Mouse (Mus musculus): ENCODE data around the gene Acbd5.

DNA sequence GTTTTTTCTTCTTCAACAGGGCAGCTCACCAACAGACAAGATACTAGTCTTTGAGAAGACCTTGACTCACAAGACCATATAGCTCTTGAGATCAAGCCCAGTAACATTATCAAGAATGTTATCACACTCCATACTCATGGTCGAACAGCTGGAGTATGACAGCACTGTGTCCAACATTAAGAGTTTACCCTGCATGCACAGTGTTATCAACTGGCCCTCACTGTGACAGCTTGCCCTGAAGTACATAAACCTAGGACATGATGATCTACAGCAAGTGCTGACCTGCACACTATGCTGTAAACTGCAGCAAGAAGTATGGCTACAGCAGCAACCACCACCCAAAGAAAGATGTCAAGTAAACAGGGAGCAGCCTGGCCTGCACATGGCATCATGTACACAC is 41.6 kb upstream of the Acbd5 start:
- TF ChIP-seq GATA1 (IDR thresholded peaks at IDR 0.05; ENCODE audit: low read length) (no peak), TAL1 (IDR thresholded peaks at IDR 0.05; ENCODE audit: low read length) (no peak)
